Mouse (Mus musculus) stomach, embryonic 15.5 days (tissue): ENCODE results near the gene Wdr17. TPM values are rescaled to one million over a fixed set of nuclear protein-coding genes. Genes with fewer than 3 reads are reported as not detected.

ENCODE experiments used
- ATAC-seq: fragments of 200-750 bp; cut with Nextera tagmentation; 2 replicates; pipeline ENCODE4 v1.8.0; 2017; ENCODE audit warnings: low read depth, moderate number of reproducible peaks, moderate TSS enrichment; ENCODE audit not compliant: insufficient read depth, low FRiP score
- H3K27ac ChIP-seq: fragments of 300-500 bp; sonication (generic); 2 replicates; pipeline ENCODE4 v1.5.1; 2015; ENCODE audit warnings: mild to moderate bottlenecking, inconsistent platforms
- H3K27me3 ChIP-seq: fragments of 300-500 bp; sonication (generic); replicated peaks from 2 replicates; pipeline ENCODE4 v1.6.1; 2015; ENCODE audit warnings: inconsistent platforms
- H3K36me3 ChIP-seq: fragments of 300-500 bp; sonication (generic); 2 replicates; pipeline ENCODE4 v1.6.1; 2015; ENCODE audit warnings: inconsistent platforms
- H3K4me1 ChIP-seq: fragments of 300-500 bp; sonication (generic); 2 replicates; pipeline ENCODE4 v1.6.1; 2015; ENCODE audit warnings: inconsistent platforms
- H3K4me2 ChIP-seq: fragments of 300-500 bp; sonication (generic); 2 replicates; pipeline ENCODE4 v1.6.1; 2015; ENCODE audit warnings: mild to moderate bottlenecking, inconsistent platforms
- H3K4me3 ChIP-seq: fragments of 300-500 bp; sonication (generic); replicated peaks from 2 replicates; pipeline ENCODE4 v1.5.1; 2015; ENCODE audit warnings: inconsistent platforms
- H3K9ac ChIP-seq: fragments of 300-500 bp; sonication (generic); 2 replicates; pipeline ENCODE4 v1.6.1; 2015; ENCODE audit warnings: inconsistent platforms
- H3K9me3 ChIP-seq: fragments of 300-500 bp; sonication (generic); 2 replicates; pipeline ENCODE4 v1.6.1; 2016; ENCODE audit warnings: inconsistent platforms
- WGBS: fragments of 180-500 bp; shearing (Covaris S2); methylation state at CpG from one replicate; pipeline ENCODE4 v1.1.7; 2015; 5-methylcytosine and 5-hydroxymethylcytosine counted together
- polyA plus RNA-seq: library from polyadenylated mRNA; unstranded; fragments of >200 nt; fragmentation: Nextera tagmentation; extraction: Ambion mirVana; gene quantifications from 2 replicates; pipeline ENCODE4 v1.2.1, GENCODE M21; 2015

The Wdr17 gene
- polyA plus RNA-seq, 1 experiment from 2014 or later, result 0.49 TPM

GRCm38 (mm10) chr8:54864038-54864760 lies 22.8 kb downstream of the Wdr17 start:
- no peaks in the 10 kb centered on the region for H3K9me3 ChIP-seq
- no peak overlapping the region for H3K4me2 ChIP-seq
- H3K4me3 ChIP-seq, result no peak overlapping the region
- no peaks in the 10 kb centered on the region for H3K4me1 ChIP-seq
- H3K36me3 ChIP-seq, result no peaks in the 10 kb centered on the region
- no peaks in the 10 kb centered on the region for H3K27me3 ChIP-seq
- 70% methylated on average over 4 of the region's 4 CpGs for WGBS
- H3K9ac ChIP-seq, result no peak overlapping the region
- no peak overlapping the region for H3K27ac ChIP-seq
- no peak for ATAC-seq

DNA sequence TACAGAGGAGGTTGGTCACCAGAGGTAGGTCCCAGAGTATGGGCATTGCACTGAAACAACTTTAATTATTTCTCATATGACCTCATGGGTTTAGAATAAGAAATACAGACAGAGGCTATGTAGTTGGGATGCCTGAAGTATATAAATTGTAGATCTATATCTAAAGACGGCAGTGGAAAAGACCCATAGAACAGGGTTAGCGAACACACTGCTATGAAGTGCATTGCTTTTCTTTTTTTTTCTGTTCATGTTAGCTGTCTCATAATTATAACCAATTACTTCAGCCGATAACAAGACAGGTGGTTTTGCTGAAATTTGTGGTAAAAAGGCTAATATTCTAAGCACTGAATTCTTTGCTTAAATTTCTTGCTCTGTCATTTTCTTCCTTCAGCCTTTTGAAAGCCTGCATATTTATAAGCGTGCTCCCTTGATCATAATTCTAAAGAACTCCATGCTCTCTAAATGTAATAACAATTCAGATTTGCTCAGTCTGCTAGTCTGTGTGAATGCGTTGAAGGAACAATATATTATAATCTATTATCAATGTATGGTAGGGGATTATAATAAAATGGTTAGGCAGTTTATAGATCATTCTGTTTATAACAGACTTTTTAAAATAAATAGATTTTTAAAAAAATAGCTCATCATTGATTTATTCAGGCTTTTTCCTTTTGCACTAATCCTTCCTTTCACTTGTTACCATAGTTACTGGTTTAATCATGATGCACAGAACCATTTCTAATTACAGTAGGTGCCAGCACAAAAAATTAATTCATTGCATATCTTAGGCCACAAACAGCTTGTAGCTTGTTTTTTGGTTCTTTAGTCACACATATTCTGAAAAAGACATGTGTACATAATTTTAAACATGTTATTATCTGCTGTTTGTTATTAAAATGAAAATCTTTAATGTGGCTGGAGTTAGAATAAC lies 50.7 kb downstream of the Wdr17 start:
- H3K9ac ChIP-seq, result no peak overlapping the region
- H3K27me3 ChIP-seq, result no peaks in the 10 kb centered on the region
- no peak overlapping the region for H3K4me3 ChIP-seq
- H3K9me3 ChIP-seq, result no peaks in the 10 kb centered on the region
- no peaks in the 10 kb centered on the region for H3K36me3 ChIP-seq
- H3K27ac ChIP-seq, result no peak overlapping the region
- no peak for ATAC-seq
- 85% methylated on average over 5 of the region's 5 CpGs for WGBS
- H3K4me1 ChIP-seq, result no peaks in the 10 kb centered on the region
- no peak overlapping the region for H3K4me2 ChIP-seq

- Histone ChIP-seq H3K4me2 (no peak overlapping the region), H3K9ac (no peak overlapping the region), H3K4me3 (no peak overlapping the region), H3K4me1 (no peaks in the 10 kb centered on the region), H3K36me3 (no peaks in the 10 kb centered on the region), H3K9me3 (no peaks in the 10 kb centered on the region), H3K27ac (no peak overlapping the region), H3K27me3 (no peaks in the 10 kb centered on the region)
- no peak for ATAC-seq
- 44% methylated on average over 4 of the region's 4 CpGs for WGBS
Measured at GRCm38 (mm10) chr8:54829794-54830426, 57.1 kb downstream of the Wdr17 start.

GRCm38 (mm10) chr8:54827974-54828373 lies 59.0 kb downstream of the Wdr17 start:
- no peak overlapping the region for H3K4me2 ChIP-seq
- no peaks in the 10 kb centered on the region for H3K36me3 ChIP-seq
- H3K4me1 ChIP-seq, result no peaks in the 10 kb centered on the region
- no peak overlapping the region for H3K4me3 ChIP-seq
- ATAC-seq, result no peak
- WGBS, result 72% methylated on average over 2 of the region's 2 CpGs
- no peak overlapping the region for H3K27ac ChIP-seq
- H3K9me3 ChIP-seq, result no peaks in the 10 kb centered on the region
- no peak overlapping the region for H3K9ac ChIP-seq
- H3K27me3 ChIP-seq, result no peaks in the 10 kb centered on the region

DNA sequence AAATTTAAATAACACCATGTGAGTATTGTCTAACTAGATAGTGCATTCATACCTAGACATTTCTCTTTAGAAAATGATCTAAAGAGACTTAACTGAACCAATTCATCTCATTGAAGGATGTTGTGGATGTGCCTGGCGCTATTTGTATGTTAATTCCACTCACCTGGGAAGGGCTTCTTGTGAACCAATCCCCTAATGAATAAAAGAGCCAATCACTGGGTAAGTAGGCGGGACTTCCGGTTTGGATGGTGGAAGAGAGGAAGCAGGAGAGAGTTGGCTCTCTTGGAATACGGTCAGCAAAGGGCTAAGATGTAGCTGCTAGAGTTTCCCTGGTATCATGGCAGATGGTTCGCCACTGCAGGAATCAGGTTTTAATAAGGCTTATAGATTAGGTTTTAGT lies 64.0 kb downstream of the Wdr17 start:
- Histone ChIP-seq H3K4me2 (no peak overlapping the region), H3K9ac (no peak overlapping the region), H3K27ac (no peak overlapping the region), H3K4me3 (no peak overlapping the region), H3K9me3 (no peaks in the 10 kb centered on the region), H3K27me3 (no peaks in the 10 kb centered on the region), H3K4me1 (no peaks in the 10 kb centered on the region), H3K36me3 (no peaks in the 10 kb centered on the region)
- no peak for ATAC-seq
- 89% methylated on average over 5 of the region's 5 CpGs for WGBS

DNA sequence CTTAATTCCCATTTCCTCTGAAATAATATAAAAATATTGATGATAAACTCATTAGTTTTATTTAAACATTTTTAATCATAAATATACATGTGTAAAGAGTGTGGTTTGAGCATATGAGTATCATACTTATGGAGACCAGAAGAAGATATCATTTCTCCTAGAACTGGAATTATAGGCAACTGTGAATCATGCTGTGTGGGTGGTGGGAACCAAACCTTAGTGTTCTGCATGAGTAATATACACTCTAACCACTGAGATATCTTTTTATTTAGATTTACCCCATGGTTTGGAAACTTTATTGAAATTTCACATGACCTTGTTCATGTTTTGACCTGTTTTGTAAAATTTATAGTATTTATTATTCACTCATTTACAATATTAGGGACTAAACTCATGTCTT lies 68.3 kb downstream of the Wdr17 start:
- Histone ChIP-seq H3K4me1 (no peaks in the 10 kb centered on the region), H3K36me3 (no peaks in the 10 kb centered on the region), H3K4me2 (no peak overlapping the region), H3K27ac (no peak overlapping the region), H3K4me3 (no peak overlapping the region), H3K27me3 (no peaks in the 10 kb centered on the region), H3K9ac (no peak overlapping the region), H3K9me3 (no peaks in the 10 kb centered on the region)
- no peak for ATAC-seq

DNA sequence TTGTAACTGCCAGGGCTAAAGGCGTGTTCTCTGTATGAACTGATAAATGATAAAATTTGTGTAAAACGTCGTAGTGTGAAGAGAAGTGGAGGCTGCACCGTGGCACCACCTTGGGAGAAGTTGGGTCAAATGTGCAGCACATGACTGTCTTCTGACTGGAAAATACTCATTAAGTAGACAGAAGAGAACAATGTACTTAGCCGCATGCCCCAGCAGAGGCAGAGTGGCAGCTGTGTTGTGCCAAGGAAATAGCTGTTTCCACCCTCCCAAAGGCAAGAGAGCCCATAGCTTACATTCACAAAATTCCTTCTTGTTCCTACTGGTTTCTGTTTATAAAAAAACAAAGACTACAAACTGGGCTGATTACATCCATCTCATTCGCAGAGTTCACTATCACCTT lies 78.8 kb downstream of the Wdr17 start:
- no peaks in the 10 kb centered on the region for H3K36me3 ChIP-seq

DNA sequence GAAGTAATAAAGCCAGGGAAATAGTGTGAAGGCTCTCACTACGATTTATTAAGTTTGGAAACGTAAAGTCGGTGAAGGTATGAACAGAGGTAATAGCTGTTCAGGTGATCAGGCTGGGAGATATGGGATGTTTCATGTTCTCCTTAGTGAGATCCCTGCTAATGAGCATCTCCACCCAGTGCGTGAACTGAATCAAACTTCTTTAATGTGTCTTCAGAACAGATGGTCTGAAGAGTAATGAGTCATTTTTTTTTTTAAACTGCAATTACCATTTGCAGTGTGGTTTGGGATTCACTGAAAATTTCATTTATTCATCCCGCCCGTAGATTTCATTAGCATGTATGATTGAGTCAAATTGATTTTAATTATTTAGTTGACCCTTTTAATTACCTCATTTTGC lies 80.8 kb downstream of the Wdr17 start:
- H3K36me3 ChIP-seq, result no peaks in the 10 kb centered on the region
- no peaks in the 10 kb centered on the region for H3K27me3 ChIP-seq
- no peaks in the 10 kb centered on the region for H3K4me1 ChIP-seq
- H3K4me2 ChIP-seq, result no peak overlapping the region
- WGBS, result 90% methylated on average over 6 of the region's 6 CpGs
- H3K9ac ChIP-seq, result no peak overlapping the region
- no peaks in the 10 kb centered on the region for H3K9me3 ChIP-seq
- no peak overlapping the region for H3K4me3 ChIP-seq
- no peak overlapping the region for H3K27ac ChIP-seq
- no peak for ATAC-seq

More for the DNA sequence above, 78.8 kb downstream of the Wdr17 start:
- no peaks in the 10 kb centered on the region for H3K9me3 ChIP-seq
- no peak overlapping the region for H3K4me3 ChIP-seq
- H3K9ac ChIP-seq, result no peak overlapping the region
- WGBS, result 52% methylated on average over 6 of the region's 6 CpGs
- ATAC-seq, result no peak
- H3K4me2 ChIP-seq, result no peak overlapping the region
- H3K27me3 ChIP-seq, result no peaks in the 10 kb centered on the region
- H3K4me1 ChIP-seq, result no peaks in the 10 kb centered on the region
- H3K27ac ChIP-seq, result no peak overlapping the region

DNA sequence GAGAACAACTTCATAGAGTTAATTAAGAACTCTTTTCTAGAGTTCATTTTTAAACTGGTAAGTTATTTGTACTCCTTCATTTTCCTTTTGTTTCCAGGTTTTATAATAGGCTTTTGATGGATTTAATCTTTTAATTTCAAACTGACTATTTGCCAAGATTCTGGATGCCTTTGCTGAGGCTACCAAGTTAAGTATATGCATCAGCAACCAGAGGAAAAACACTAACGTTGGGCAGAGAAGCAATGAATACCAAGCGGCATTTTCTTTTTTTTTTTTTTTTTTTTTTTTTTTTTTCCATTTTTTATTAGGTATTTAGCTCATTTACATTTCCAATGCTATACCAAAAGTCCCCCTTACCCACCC lies 94.3 kb downstream of the Wdr17 start:
- no peak for ATAC-seq
- Histone ChIP-seq H3K27me3 (no peaks in the 10 kb centered on the region), H3K36me3 (no peaks in the 10 kb centered on the region), H3K27ac (no peak overlapping the region), H3K4me2 (no peak overlapping the region), H3K4me3 (no peak overlapping the region), H3K9me3 (no peaks in the 10 kb centered on the region), H3K4me1 (no peaks in the 10 kb centered on the region), H3K9ac (no peak overlapping the region)
- WGBS, result 88% methylated on average over 2 of the region's 2 CpGs

GRCm38 (mm10) chr8:54791858-54792698 lies 94.9 kb downstream of the Wdr17 start:
- no peak for ATAC-seq
- no peaks in the 10 kb centered on the region for H3K36me3 ChIP-seq
- 78% methylated on average over 2 of the region's 2 CpGs for WGBS
- H3K4me1 ChIP-seq, result no peaks in the 10 kb centered on the region
- H3K4me2 ChIP-seq, result no peak overlapping the region
- no peaks in the 10 kb centered on the region for H3K27me3 ChIP-seq
- no peak overlapping the region for H3K27ac ChIP-seq
- no peak overlapping the region for H3K4me3 ChIP-seq
- H3K9me3 ChIP-seq, result no peaks in the 10 kb centered on the region
- H3K9ac ChIP-seq, result no peak overlapping the region

DNA sequence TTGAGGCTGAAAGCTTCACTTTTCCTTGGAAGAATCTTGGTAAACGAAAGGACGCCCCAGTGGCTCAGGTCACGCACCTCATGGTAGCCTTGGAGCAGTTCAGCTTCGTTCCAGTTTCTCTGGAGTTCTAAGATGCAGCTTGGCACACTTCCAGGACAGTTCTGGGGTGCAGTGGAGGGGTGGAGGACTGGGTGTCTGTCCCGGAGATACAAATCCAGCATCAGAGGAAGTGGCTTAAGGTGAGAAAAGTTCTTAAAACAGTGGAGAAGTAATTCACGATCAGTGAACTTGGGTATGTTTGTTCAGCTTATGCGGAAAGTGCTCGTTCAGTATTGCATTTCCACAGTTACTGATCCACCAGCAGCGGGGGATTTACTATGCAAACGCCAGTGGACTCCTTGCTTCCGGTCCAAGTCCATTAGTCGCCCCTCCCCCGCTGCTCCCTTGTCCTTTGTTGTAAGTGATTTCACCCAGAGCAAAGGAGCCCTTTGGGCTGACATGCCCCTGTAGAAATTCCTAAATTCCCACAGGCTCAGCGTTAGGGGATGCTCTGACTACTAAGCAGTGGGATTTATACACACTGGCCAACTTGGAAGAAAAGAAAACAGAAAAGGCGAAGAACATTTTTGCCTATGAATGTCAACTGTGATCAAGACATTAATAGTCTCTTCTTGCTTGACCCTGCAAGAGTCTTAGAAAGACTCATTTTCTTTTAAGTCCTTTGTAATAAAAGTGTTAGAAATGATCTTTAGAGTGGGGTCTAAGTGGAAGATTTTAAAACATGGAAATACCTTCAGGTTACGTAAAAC lies 106.6 kb downstream of the Wdr17 start:
- no peaks in the 10 kb centered on the region for H3K9me3 ChIP-seq
- peak overlapping the region; percentile 78 for H3K4me2 ChIP-seq
- ATAC-seq, result peak; percentile 65; the same call in 1 of the 2 replicates
- H3K36me3 ChIP-seq, result no peaks in the 10 kb centered on the region
- H3K4me3 ChIP-seq, result peak overlapping the region; percentile 39
- H3K27ac ChIP-seq, result peak overlapping the region; percentile 40; the same call in 1 of the 2 replicates
- no peak overlapping the region for H3K9ac ChIP-seq
- 0 out of 2 replicates have a peak, but pooled peaks cover 4% of the 10 kb centered on the region for H3K4me1 ChIP-seq
- WGBS, result 11% methylated on average over 16 of the region's 16 CpGs
- no peaks in the 10 kb centered on the region for H3K27me3 ChIP-seq
